Mouse (Mus musculus) forebrain, embryonic 15.5 days (tissue): ENCODE data around the gene Eml3. TPM values are rescaled to one million over a fixed set of nuclear protein-coding genes. Genes with fewer than 3 reads are reported as not detected.

Experiments used
- microRNA-seq: library from miRNA; unstranded; fragments of <30 nt; microRNA quantifications from one replicate; pipeline ENCODE4, GENCODE M21; 2016
- polyA plus RNA-seq: library from polyadenylated mRNA; unstranded; fragments of >200 nt; fragmentation: Nextera tagmentation; extraction: Ambion mirVana; gene quantifications from 2 replicates; pipeline ENCODE4 v1.2.1, GENCODE M21; 2015

Eml3 gene
- polyA plus RNA-seq, 1 experiment from 2014 or later: 11.7 TPM

Small RNA genes within 50 kb of the gene (microRNA-seq; reads per million reads assigned to microRNA genes)
- not detected for gene Mir5136

Other genes starting within 250 kb of the Eml3 start
- gene Slc3a2, start 206.2 kb upstream of the Eml3 start, polyA plus RNA-seq: 164 and 171 TPM in 2 replicates
- 96.5 and 97.4 TPM in 2 replicates for gene Wdr74, start 193.7 kb upstream of the Eml3 start, polyA plus RNA-seq
- gene 1700092M07Rik, start 188.8 kb upstream of the Eml3 start, polyA plus RNA-seq: 1.5 and 2.5 TPM in 2 replicates
- gene Stx5a, start 188.1 kb upstream of the Eml3 start, polyA plus RNA-seq: 130 and 133 TPM in 2 replicates
- 187 and 192 TPM in 2 replicates for gene Nxf1, start 172.5 kb upstream of the Eml3 start, polyA plus RNA-seq
- 249 and 250 TPM in 2 replicates for gene Tmem223, start 158.6 kb upstream of the Eml3 start, polyA plus RNA-seq
- gene Tmem179b, start 155.1 kb upstream of the Eml3 start, polyA plus RNA-seq: 27.4 and 33.9 TPM in 2 replicates
- gene Taf6l, start 143.1 kb upstream of the Eml3 start, polyA plus RNA-seq: 32.2 and 34.1 TPM in 2 replicates
- 162 and 169 TPM in 2 replicates for gene Polr2g, start 131.0 kb upstream of the Eml3 start, polyA plus RNA-seq
- gene Zbtb3, start 127.0 kb upstream of the Eml3 start, polyA plus RNA-seq: 8.3 and 9.6 TPM in 2 replicates
- 68.4 and 72.7 TPM in 2 replicates for gene Ttc9c, start 110.2 kb upstream of the Eml3 start, polyA plus RNA-seq
- 5.9 and 6.1 TPM in 2 replicates for gene Hnrnpul2, start 109.5 kb upstream of the Eml3 start, polyA plus RNA-seq
- not detected in 2 replicates for gene AC129217.1, start 99.8 kb upstream of the Eml3 start, polyA plus RNA-seq
- gene Bscl2, start 92.1 kb upstream of the Eml3 start, polyA plus RNA-seq: 80.7 and 85.2 TPM in 2 replicates
- 272 and 281 TPM in 2 replicates for gene Gng3, start 90.4 kb upstream of the Eml3 start, polyA plus RNA-seq
- 0.53 and 0.60 TPM in 2 replicates for gene Lrrn4cl, start 78.8 kb upstream of the Eml3 start, polyA plus RNA-seq
- gene Ubxn1, start 58.1 kb upstream of the Eml3 start, polyA plus RNA-seq: 178 and 181 TPM in 2 replicates
- 55.4 and 61.8 TPM in 2 replicates for gene Uqcc3, start 48.6 kb upstream of the Eml3 start, polyA plus RNA-seq
- gene Lbhd1, start 45.8 kb upstream of the Eml3 start, polyA plus RNA-seq: 59.1 and 74.7 TPM in 2 replicates
- not detected in 2 replicates for gene Gm49403, start 45.6 kb upstream of the Eml3 start, polyA plus RNA-seq
- 53.9 and 55.0 TPM in 2 replicates for gene 1810009A15Rik, start 40.7 kb upstream of the Eml3 start, polyA plus RNA-seq
- 0.25 TPM in 1 of 2 replicates, not detected in the other for gene Gm49416, start 40.6 kb upstream of the Eml3 start, polyA plus RNA-seq
- 42.0 and 43.7 TPM in 2 replicates for gene Ints5, start 36.5 kb upstream of the Eml3 start, polyA plus RNA-seq
- gene Ganab, start 31.5 kb upstream of the Eml3 start, polyA plus RNA-seq: 88.1 and 89.6 TPM in 2 replicates
- gene B3gat3, start 9.2 kb upstream of the Eml3 start, polyA plus RNA-seq: 78.9 and 81.0 TPM in 2 replicates
- 0.87 and 1.5 TPM in 2 replicates for gene Rom1, start 196 bp upstream of the Eml3 start, polyA plus RNA-seq
- gene Mta2, start 12.3 kb downstream of the Eml3 start, polyA plus RNA-seq: 171 and 175 TPM in 2 replicates
- gene Tut1, start 24.3 kb downstream of the Eml3 start, polyA plus RNA-seq: 34.1 and 34.7 TPM in 2 replicates
- gene Eef1g, start 37.5 kb downstream of the Eml3 start, polyA plus RNA-seq: 336 and 348 TPM in 2 replicates
- gene Ahnak, start 59.7 kb downstream of the Eml3 start, polyA plus RNA-seq: 2.6 and 3.7 TPM in 2 replicates
- not detected in 2 replicates for gene Scgb1a1, start 158.4 kb downstream of the Eml3 start, polyA plus RNA-seq
- 32.0 and 33.5 TPM in 2 replicates for gene Asrgl1, start 206.1 kb downstream of the Eml3 start, polyA plus RNA-seq